Mouse (Mus musculus): ENCODE results near the gene Ap2a1. TPM values are rescaled to one million over a fixed set of nuclear protein-coding genes. Genes with fewer than 3 reads are reported as not detected.

Ap2a1 gene
- polyA plus RNA-seq, 1 experiment from 2014 or later = 70.1 TPM

- Histone ChIP-seq H3K4me1 (ENCODE audit: control insufficient read depth, insufficient read depth, low read length) (0 out of 2 replicates have a peak, but pooled peaks cover 4% of the 10 kb centered on the region), H3K4me2 (ENCODE audit: low read depth, low read length) (no peak overlapping the region), H3K36me3 (replicated peaks; ENCODE audit: control insufficient read depth, insufficient read depth, low read depth, low read length) (no peaks in the 10 kb centered on the region), H3K4me3 (ENCODE audit: low read depth, low read length) (no peak overlapping the region), H3K9ac (replicated peaks; ENCODE audit: low read length) (no peak overlapping the region), H3K27ac (replicated peaks; ENCODE audit: low read depth, low read length) (no peak overlapping the region), H3K9me3 (replicated peaks; ENCODE audit: control insufficient read depth, low read length) (no peaks in the 10 kb centered on the region), H3K27me3 (ENCODE audit: control insufficient read depth, insufficient read depth, low read length) (no peaks in the 10 kb centered on the region)
- DNase-seq (ENCODE audit: low spot score) (no peak), ATAC-seq (replicated peaks; ENCODE audit: insufficient number of reproducible peaks, low FRiP score, low TSS enrichment, low read depth) (no peak)
- 70% methylated on average over 15 of the region's 15 CpGs for WGBS
Measured at GRCm38 (mm10) chr7:44966638-44967037, 37.3 kb upstream of the Ap2a1 start.

GRCm38 (mm10) chr7:44965975-44966374, 36.7 kb upstream of the Ap2a1 start:
- Histone ChIP-seq H3K9ac (replicated peaks; ENCODE audit: low read length) (no peak overlapping the region), H3K9me3 (replicated peaks; ENCODE audit: control insufficient read depth, low read length) (no peaks in the 10 kb centered on the region), H3K4me1 (ENCODE audit: control insufficient read depth, insufficient read depth, low read length) (0 out of 2 replicates have a peak, but pooled peaks cover under 1% of the 10 kb centered on the region), H3K4me3 (ENCODE audit: low read depth, low read length) (no peak overlapping the region), H3K36me3 (replicated peaks; ENCODE audit: control insufficient read depth, insufficient read depth, low read depth, low read length) (no peaks in the 10 kb centered on the region), H3K4me2 (ENCODE audit: low read depth, low read length) (no peak overlapping the region), H3K27ac (replicated peaks; ENCODE audit: low read depth, low read length) (no peak overlapping the region), H3K27me3 (ENCODE audit: control insufficient read depth, insufficient read depth, low read length) (no peaks in the 10 kb centered on the region)
- 74% methylated on average over 7 of the region's 7 CpGs for WGBS
- DNase-seq (ENCODE audit: low spot score) = no peak
- ATAC-seq (replicated peaks; ENCODE audit: insufficient number of reproducible peaks, low FRiP score, low TSS enrichment, low read depth) = no peak

GRCm38 (mm10) chr7:44964990-44965389, 35.7 kb upstream of the Ap2a1 start:
- no peak for ATAC-seq (replicated peaks; ENCODE audit: insufficient number of reproducible peaks, low FRiP score, low TSS enrichment, low read depth)
- Histone ChIP-seq H3K9me3 (replicated peaks; ENCODE audit: control insufficient read depth, low read length) (no peaks in the 10 kb centered on the region), H3K27me3 (ENCODE audit: control insufficient read depth, insufficient read depth, low read length) (no peaks in the 10 kb centered on the region), H3K36me3 (replicated peaks; ENCODE audit: control insufficient read depth, insufficient read depth, low read depth, low read length) (no peaks in the 10 kb centered on the region), H3K9ac (replicated peaks; ENCODE audit: low read length) (no peak overlapping the region), H3K4me2 (ENCODE audit: low read depth, low read length) (no peak overlapping the region), H3K4me1 (ENCODE audit: control insufficient read depth, insufficient read depth, low read length) (no peaks in the 10 kb centered on the region), H3K27ac (replicated peaks; ENCODE audit: low read depth, low read length) (no peak overlapping the region), H3K4me3 (ENCODE audit: low read depth, low read length) (no peak overlapping the region)
- DNase-seq (ENCODE audit: low spot score) = no peak
- 95% methylated on average over 13 of the region's 13 CpGs for WGBS

- no peak for ATAC-seq (replicated peaks; ENCODE audit: insufficient number of reproducible peaks, low FRiP score, low TSS enrichment, low read depth)
- Histone ChIP-seq H3K36me3 (replicated peaks; ENCODE audit: control insufficient read depth, insufficient read depth, low read depth, low read length) (no peaks in the 10 kb centered on the region), H3K4me2 (ENCODE audit: low read depth, low read length) (no peak overlapping the region), H3K4me1 (ENCODE audit: control insufficient read depth, insufficient read depth, low read length) (no peaks in the 10 kb centered on the region), H3K27ac (replicated peaks; ENCODE audit: low read depth, low read length) (no peak overlapping the region), H3K9ac (replicated peaks; ENCODE audit: low read length) (no peak overlapping the region), H3K4me3 (ENCODE audit: low read depth, low read length) (no peak overlapping the region), H3K9me3 (replicated peaks; ENCODE audit: control insufficient read depth, low read length) (no peaks in the 10 kb centered on the region), H3K27me3 (ENCODE audit: control insufficient read depth, insufficient read depth, low read length) (no peaks in the 10 kb centered on the region)
- no peak for DNase-seq (ENCODE audit: low spot score)
- WGBS = 90% methylated on average over 5 of the region's 5 CpGs
Measured at GRCm38 (mm10) chr7:44962831-44963230, 33.5 kb upstream of the Ap2a1 start.

- H3K36me3 ChIP-seq (replicated peaks; ENCODE audit: control insufficient read depth, insufficient read depth, low read depth, low read length) = no peaks in the 10 kb centered on the region
- H3K9ac ChIP-seq (replicated peaks; ENCODE audit: low read length) = no peak overlapping the region
- no peaks in the 10 kb centered on the region for H3K27me3 ChIP-seq (ENCODE audit: control insufficient read depth, insufficient read depth, low read length)
- no peaks in the 10 kb centered on the region for H3K9me3 ChIP-seq (replicated peaks; ENCODE audit: control insufficient read depth, low read length)
- DNase-seq (ENCODE audit: low spot score) = no peak
- ATAC-seq (replicated peaks; ENCODE audit: insufficient number of reproducible peaks, low FRiP score, low TSS enrichment, low read depth) = no peak
- H3K4me2 ChIP-seq (ENCODE audit: low read depth, low read length) = no peak overlapping the region
- H3K27ac ChIP-seq (replicated peaks; ENCODE audit: low read depth, low read length) = no peak overlapping the region
- H3K4me3 ChIP-seq (ENCODE audit: low read depth, low read length) = no peak overlapping the region
- H3K4me1 ChIP-seq (ENCODE audit: control insufficient read depth, insufficient read depth, low read length) = no peaks in the 10 kb centered on the region
- WGBS = 83% methylated on average over 8 of the region's 8 CpGs
Measured at GRCm38 (mm10) chr7:44962337-44962736, 33.0 kb upstream of the Ap2a1 start.

GRCm38 (mm10) chr7:44960512-44960910, 31.2 kb upstream of the Ap2a1 start:
- DNase-seq (ENCODE audit: low spot score) = no peak
- Histone ChIP-seq H3K4me1 (ENCODE audit: control insufficient read depth, insufficient read depth, low read length) (no peaks in the 10 kb centered on the region), H3K27me3 (ENCODE audit: control insufficient read depth, insufficient read depth, low read length) (no peaks in the 10 kb centered on the region), H3K27ac (replicated peaks; ENCODE audit: low read depth, low read length) (no peak overlapping the region), H3K4me2 (ENCODE audit: low read depth, low read length) (no peak overlapping the region), H3K4me3 (ENCODE audit: low read depth, low read length) (no peak overlapping the region), H3K9me3 (replicated peaks; ENCODE audit: control insufficient read depth, low read length) (no peaks in the 10 kb centered on the region), H3K9ac (replicated peaks; ENCODE audit: low read length) (no peak overlapping the region), H3K36me3 (replicated peaks; ENCODE audit: control insufficient read depth, insufficient read depth, low read depth, low read length) (no peaks in the 10 kb centered on the region)
- ATAC-seq (replicated peaks; ENCODE audit: insufficient number of reproducible peaks, low FRiP score, low TSS enrichment, low read depth) = no peak
- 92% methylated on average over 13 of the region's 13 CpGs for WGBS

- WGBS = 87% methylated on average over 10 of the region's 10 CpGs
- Histone ChIP-seq H3K27ac (replicated peaks; ENCODE audit: low read depth, low read length) (no peak overlapping the region), H3K27me3 (ENCODE audit: control insufficient read depth, insufficient read depth, low read length) (no peaks in the 10 kb centered on the region), H3K4me3 (ENCODE audit: low read depth, low read length) (no peak overlapping the region), H3K4me2 (ENCODE audit: low read depth, low read length) (no peak overlapping the region), H3K9ac (replicated peaks; ENCODE audit: low read length) (no peak overlapping the region), H3K9me3 (replicated peaks; ENCODE audit: control insufficient read depth, low read length) (no peaks in the 10 kb centered on the region), H3K4me1 (ENCODE audit: control insufficient read depth, insufficient read depth, low read length) (no peaks in the 10 kb centered on the region), H3K36me3 (replicated peaks; ENCODE audit: control insufficient read depth, insufficient read depth, low read depth, low read length) (no peaks in the 10 kb centered on the region)
- DNase-seq (ENCODE audit: low spot score) (no peak), ATAC-seq (replicated peaks; ENCODE audit: insufficient number of reproducible peaks, low FRiP score, low TSS enrichment, low read depth) (no peak)
Measured at GRCm38 (mm10) chr7:44959874-44960511, 30.7 kb upstream of the Ap2a1 start.

DNA sequence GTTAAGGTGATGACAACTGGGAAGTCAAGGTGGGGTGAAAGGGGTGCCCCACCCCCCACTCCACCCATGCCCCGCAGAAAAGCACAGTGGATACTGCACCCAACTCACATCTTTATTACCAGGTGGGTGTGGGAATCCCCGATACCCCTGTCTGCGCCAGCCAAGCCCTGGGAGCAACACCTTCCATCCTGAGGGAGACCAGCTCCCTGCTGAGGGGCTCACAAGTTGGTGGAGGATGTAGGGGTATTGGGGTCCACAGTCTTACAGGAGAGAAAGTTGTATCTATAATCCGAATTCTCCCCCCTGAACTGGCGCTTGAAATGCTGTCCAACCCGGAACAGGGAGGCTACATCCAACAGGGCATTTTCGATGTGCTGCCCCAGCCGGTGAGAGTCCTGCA, 30.0 kb upstream of the Ap2a1 start:
- no peak overlapping the region for H3K4me3 ChIP-seq (ENCODE audit: low read depth, low read length)
- no peaks in the 10 kb centered on the region for H3K27me3 ChIP-seq (ENCODE audit: control insufficient read depth, insufficient read depth, low read length)
- no peak for ATAC-seq (replicated peaks; ENCODE audit: insufficient number of reproducible peaks, low FRiP score, low TSS enrichment, low read depth)
- no peaks in the 10 kb centered on the region for H3K4me1 ChIP-seq (ENCODE audit: control insufficient read depth, insufficient read depth, low read length)
- no peak overlapping the region for H3K4me2 ChIP-seq (ENCODE audit: low read depth, low read length)
- no peak overlapping the region for H3K27ac ChIP-seq (replicated peaks; ENCODE audit: low read depth, low read length)
- no peaks in the 10 kb centered on the region for H3K9me3 ChIP-seq (replicated peaks; ENCODE audit: control insufficient read depth, low read length)
- 90% methylated on average over 8 of the region's 8 CpGs for WGBS
- H3K36me3 ChIP-seq (replicated peaks; ENCODE audit: control insufficient read depth, insufficient read depth, low read depth, low read length) = no peaks in the 10 kb centered on the region
- H3K9ac ChIP-seq (replicated peaks; ENCODE audit: low read length) = no peak overlapping the region
- DNase-seq (ENCODE audit: low spot score) = no peak

All from embryonic facial prominence, embryonic 11.5 days (tissue).